Mouse (Mus musculus): ENCODE results near the gene Fbxl19. TPM values are rescaled to one million over a fixed set of nuclear protein-coding genes. Genes with fewer than 3 reads are reported as not detected.

Gene Fbxl19
- polyA plus RNA-seq, 1 experiment from 2014 or later, result 8.0 TPM

GRCm38 (mm10) chr7:127761026-127761425 lies 16.7 kb downstream of the Fbxl19 start:
- Histone ChIP-seq H3K36me3 (ENCODE audit: control insufficient read depth, insufficient read depth) (peaks cover 20% of the 10 kb centered on the region), H3K9me3 (ENCODE audit: control insufficient read depth, low read length) (no peaks in the 10 kb centered on the region), H3K4me3 (replicated peaks; ENCODE audit: low read length) (no peak overlapping the region), H3K4me2 (ENCODE audit: low read length) (no peak overlapping the region), H3K9ac (replicated peaks; ENCODE audit: low read depth, low read length) (no peak overlapping the region), H3K27ac (ENCODE audit: low read length) (no peak overlapping the region), H3K4me1 (replicated peaks; ENCODE audit: control insufficient read depth, insufficient read depth, low read length) (no peaks in the 10 kb centered on the region), H3K27me3 (replicated peaks; ENCODE audit: control insufficient read depth, insufficient read depth, low read length) (no peaks in the 10 kb centered on the region)
- WGBS, result 46% methylated on average over 7 of the region's 7 CpGs
- no peak for ATAC-seq

DNA sequence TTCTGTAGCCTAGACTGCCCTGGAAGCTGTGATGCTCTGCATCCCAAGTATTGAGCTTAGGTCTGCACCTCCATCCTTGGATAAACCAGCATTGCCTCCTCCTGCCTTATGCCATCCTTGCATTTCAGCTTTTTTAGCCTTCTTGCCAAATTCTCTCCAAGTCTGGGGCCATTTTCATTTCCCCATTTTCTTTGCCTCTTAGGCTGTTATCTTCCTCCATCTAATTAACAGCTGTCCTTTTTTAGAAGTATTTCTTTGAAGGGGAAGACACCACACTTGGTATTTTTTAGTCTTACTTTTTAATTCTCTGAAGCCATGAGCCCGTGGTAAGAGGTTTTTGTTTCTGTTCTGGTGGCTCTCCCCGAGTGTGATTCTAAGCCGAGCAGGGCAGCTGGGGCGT lies 19.3 kb downstream of the Fbxl19 start:
- no peak overlapping the region for H3K27ac ChIP-seq (ENCODE audit: low read length)
- H3K4me1 ChIP-seq (replicated peaks; ENCODE audit: control insufficient read depth, insufficient read depth, low read length), result peaks cover 4% of the 10 kb centered on the region
- H3K4me2 ChIP-seq (ENCODE audit: low read length), result no peak overlapping the region
- no peak overlapping the region for H3K4me3 ChIP-seq (replicated peaks; ENCODE audit: low read length)
- no peaks in the 10 kb centered on the region for H3K9me3 ChIP-seq (ENCODE audit: control insufficient read depth, low read length)
- H3K27me3 ChIP-seq (replicated peaks; ENCODE audit: control insufficient read depth, insufficient read depth, low read length), result no peaks in the 10 kb centered on the region
- no peak overlapping the region for H3K9ac ChIP-seq (replicated peaks; ENCODE audit: low read depth, low read length)
- WGBS, result 91% methylated on average over 4 of the region's 4 CpGs
- ATAC-seq, result no peak
- H3K36me3 ChIP-seq (ENCODE audit: control insufficient read depth, insufficient read depth), result peaks cover 29% of the 10 kb centered on the region

DNA sequence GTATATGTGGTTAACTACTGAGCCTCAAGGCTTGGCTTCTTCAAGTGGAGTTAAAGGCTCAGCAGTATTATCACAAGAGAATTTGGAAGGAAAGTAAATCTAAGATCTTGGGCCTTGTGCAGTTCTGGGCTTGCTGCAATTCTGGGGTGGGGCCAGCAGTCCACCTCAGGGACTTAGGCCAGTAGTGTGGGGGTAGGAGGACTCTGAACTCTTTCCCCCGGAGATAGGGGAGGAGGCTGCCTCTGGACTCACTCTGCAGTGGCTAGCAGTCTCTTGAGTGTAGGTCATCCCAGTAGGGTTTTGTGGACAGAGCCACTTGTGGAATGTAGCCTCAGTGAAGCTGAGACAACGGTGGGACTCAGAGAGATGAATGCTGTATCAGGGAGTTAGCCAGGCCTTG lies 21.4 kb downstream of the Fbxl19 start:
- no peak overlapping the region for H3K9ac ChIP-seq (replicated peaks; ENCODE audit: low read depth, low read length)
- H3K27ac ChIP-seq (ENCODE audit: low read length), result no peak overlapping the region
- H3K4me1 ChIP-seq (replicated peaks; ENCODE audit: control insufficient read depth, insufficient read depth, low read length), result peaks cover 23% of the 10 kb centered on the region
- no peak overlapping the region for H3K4me3 ChIP-seq (replicated peaks; ENCODE audit: low read length)
- peaks cover 29% of the 10 kb centered on the region for H3K36me3 ChIP-seq (ENCODE audit: control insufficient read depth, insufficient read depth)
- WGBS, result 91% methylated on average over 2 of the region's 2 CpGs
- no peak for ATAC-seq
- no peak overlapping the region for H3K4me2 ChIP-seq (ENCODE audit: low read length)
- H3K27me3 ChIP-seq (replicated peaks; ENCODE audit: control insufficient read depth, insufficient read depth, low read length), result no peaks in the 10 kb centered on the region
- H3K9me3 ChIP-seq (ENCODE audit: control insufficient read depth, low read length), result no peaks in the 10 kb centered on the region

DNA sequence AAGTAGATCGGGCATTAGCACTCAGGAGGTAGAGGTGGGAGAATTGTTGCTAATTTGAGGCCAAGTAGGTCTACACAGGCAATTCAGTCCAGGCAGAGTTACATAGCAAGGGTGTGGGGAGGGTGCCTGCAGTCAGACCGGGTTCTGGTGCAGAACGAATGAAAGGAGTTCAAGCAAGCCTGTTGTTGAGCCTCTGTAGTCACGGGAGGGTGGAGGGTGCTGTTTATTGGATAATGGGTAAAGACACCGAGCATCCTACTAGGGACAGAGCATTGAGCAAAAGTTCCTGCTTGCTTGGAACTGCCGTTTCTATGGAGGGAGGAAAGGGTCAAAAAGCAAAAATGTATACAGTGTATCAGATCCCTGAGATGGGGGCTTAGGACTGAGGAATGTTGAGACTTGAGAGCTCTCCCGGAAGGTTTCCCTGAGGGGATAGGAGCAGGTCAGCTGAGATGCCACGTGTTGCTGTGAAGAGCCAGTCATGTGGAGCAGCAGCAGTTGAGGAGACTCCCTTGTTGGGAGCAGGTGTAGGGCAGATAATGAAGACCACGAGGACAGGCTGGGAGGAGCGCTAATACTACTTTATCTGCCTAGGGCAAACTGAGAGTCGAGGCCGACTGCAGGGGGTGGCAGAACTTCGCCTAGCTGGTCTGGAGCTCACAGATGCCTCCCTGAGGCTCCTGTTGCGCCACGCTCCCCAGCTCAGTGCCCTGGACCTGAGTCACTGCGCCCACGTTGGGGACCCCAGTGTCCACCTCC lies 22.7 kb downstream of the Fbxl19 start:
- H3K4me3 ChIP-seq (replicated peaks; ENCODE audit: low read length), result no peak overlapping the region
- H3K9me3 ChIP-seq (ENCODE audit: control insufficient read depth, low read length), result no peaks in the 10 kb centered on the region
- no peak overlapping the region for H3K9ac ChIP-seq (replicated peaks; ENCODE audit: low read depth, low read length)
- H3K27me3 ChIP-seq (replicated peaks; ENCODE audit: control insufficient read depth, insufficient read depth, low read length), result no peaks in the 10 kb centered on the region
- H3K4me1 ChIP-seq (replicated peaks; ENCODE audit: control insufficient read depth, insufficient read depth, low read length), result peaks cover 24% of the 10 kb centered on the region
- peaks cover 29% of the 10 kb centered on the region for H3K36me3 ChIP-seq (ENCODE audit: control insufficient read depth, insufficient read depth)
- ATAC-seq, result no peak
- no peak overlapping the region for H3K4me2 ChIP-seq (ENCODE audit: low read length)
- WGBS, result 83% methylated on average over 17 of the region's 17 CpGs
- H3K27ac ChIP-seq (ENCODE audit: low read length), result no peak overlapping the region

DNA sequence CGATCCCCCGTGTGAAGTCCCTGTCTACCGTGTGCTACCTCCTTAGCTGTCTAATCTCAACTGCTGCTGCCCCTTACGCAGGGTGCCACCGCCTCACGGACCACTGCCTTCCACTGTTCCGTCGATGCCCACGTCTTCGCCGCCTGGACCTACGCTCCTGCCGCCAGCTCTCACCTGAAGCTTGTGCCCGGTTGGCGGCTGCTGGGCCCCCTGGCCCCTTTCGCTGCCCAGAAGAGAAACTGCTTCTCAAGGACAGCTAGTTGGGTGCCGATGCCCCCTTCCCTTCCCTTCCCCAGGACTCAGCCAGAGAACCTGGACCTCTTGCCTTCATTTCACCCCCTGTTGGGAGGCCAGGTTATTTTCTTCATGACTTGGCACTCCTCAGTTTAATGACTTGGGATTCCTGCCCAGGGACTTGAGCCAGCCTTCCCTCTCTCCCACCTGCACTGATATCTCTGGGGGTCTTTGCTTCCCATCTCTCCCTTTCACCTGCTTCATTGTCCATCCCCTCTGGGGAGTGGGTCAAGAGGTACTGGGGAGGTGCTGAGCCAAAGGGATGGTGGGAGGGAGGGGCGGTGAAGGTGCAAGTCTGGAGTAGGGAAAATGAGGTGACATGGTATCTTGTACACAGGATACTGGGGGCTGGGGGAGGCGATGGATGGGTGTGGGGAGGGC lies 23.5 kb downstream of the Fbxl19 start:
- no peak overlapping the region for H3K4me3 ChIP-seq (replicated peaks; ENCODE audit: low read length)
- peaks cover 24% of the 10 kb centered on the region for H3K4me1 ChIP-seq (replicated peaks; ENCODE audit: control insufficient read depth, insufficient read depth, low read length)
- H3K27me3 ChIP-seq (replicated peaks; ENCODE audit: control insufficient read depth, insufficient read depth, low read length), result no peaks in the 10 kb centered on the region
- H3K4me2 ChIP-seq (ENCODE audit: low read length), result no peak overlapping the region
- ATAC-seq, result no peak
- no peak overlapping the region for H3K9ac ChIP-seq (replicated peaks; ENCODE audit: low read depth, low read length)
- WGBS, result 93% methylated on average over 19 of the region's 19 CpGs
- no peak overlapping the region for H3K27ac ChIP-seq (ENCODE audit: low read length)
- H3K36me3 ChIP-seq (ENCODE audit: control insufficient read depth, insufficient read depth), result peaks cover 29% of the 10 kb centered on the region
- H3K9me3 ChIP-seq (ENCODE audit: control insufficient read depth, low read length), result no peaks in the 10 kb centered on the region

- H3K27me3 ChIP-seq (replicated peaks; ENCODE audit: control insufficient read depth, insufficient read depth, low read length), result no peaks in the 10 kb centered on the region
- H3K4me1 ChIP-seq (replicated peaks; ENCODE audit: control insufficient read depth, insufficient read depth, low read length), result peaks cover 24% of the 10 kb centered on the region
- no peaks in the 10 kb centered on the region for H3K9me3 ChIP-seq (ENCODE audit: control insufficient read depth, low read length)
- no peak overlapping the region for H3K4me3 ChIP-seq (replicated peaks; ENCODE audit: low read length)
- ATAC-seq, result no peak
- no peak overlapping the region for H3K27ac ChIP-seq (ENCODE audit: low read length)
- WGBS, result 47% methylated on average over 13 of the region's 13 CpGs
- H3K36me3 ChIP-seq (ENCODE audit: control insufficient read depth, insufficient read depth), result peaks cover 26% of the 10 kb centered on the region
- no peak overlapping the region for H3K9ac ChIP-seq (replicated peaks; ENCODE audit: low read depth, low read length)
- peak overlapping the region; percentile 16; the same call in 1 of the 2 replicates for H3K4me2 ChIP-seq (ENCODE audit: low read length)
These were observed 24.1 kb downstream of the Fbxl19 start for GRCm38 (mm10) chr7:127768346-127768996.

DNA sequence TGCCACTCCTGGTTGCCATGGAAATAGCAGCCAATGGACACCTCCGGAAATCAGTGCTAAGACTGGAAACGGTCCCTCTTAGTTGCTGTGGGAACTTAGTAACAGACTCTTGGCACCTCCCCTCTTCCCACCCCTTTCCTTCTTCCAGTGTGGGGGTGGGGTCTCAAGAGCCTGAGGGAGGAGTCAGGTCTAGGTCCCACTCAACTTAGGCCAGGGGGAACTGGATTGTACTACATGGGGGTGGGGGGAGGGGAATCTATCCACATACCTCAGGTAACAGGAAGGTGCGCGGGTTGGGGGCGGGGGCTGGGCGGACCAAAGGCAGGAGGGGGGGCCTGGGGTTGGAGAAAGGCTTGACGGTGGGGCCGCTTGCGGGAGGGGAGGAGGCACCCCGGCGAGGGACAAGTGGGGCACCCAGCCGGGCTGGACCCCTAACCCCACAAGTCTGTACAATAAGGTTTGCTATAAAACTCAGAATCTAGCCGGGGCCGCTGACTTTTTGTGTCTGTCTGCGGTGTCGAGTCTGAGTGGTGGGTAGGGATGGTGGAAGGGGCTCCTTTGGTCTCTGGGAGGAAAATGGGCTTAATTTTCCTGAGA lies 24.8 kb downstream of the Fbxl19 start:
- Histone ChIP-seq H3K9ac (replicated peaks; ENCODE audit: low read depth, low read length) (peak overlapping the region; percentile 71), H3K4me2 (ENCODE audit: low read length) (peak overlapping the region; percentile 72), H3K36me3 (ENCODE audit: control insufficient read depth, insufficient read depth) (peaks cover 21% of the 10 kb centered on the region), H3K27ac (ENCODE audit: low read length) (peak overlapping the region; percentile 68), H3K27me3 (replicated peaks; ENCODE audit: control insufficient read depth, insufficient read depth, low read length) (no peaks in the 10 kb centered on the region), H3K4me1 (replicated peaks; ENCODE audit: control insufficient read depth, insufficient read depth, low read length) (peaks cover 24% of the 10 kb centered on the region), H3K4me3 (replicated peaks; ENCODE audit: low read length) (peak overlapping the region; percentile 53), H3K9me3 (ENCODE audit: control insufficient read depth, low read length) (no peaks in the 10 kb centered on the region)
- WGBS, result under 1% methylated on average over 16 of the region's 16 CpGs
- peak; percentile 90 for ATAC-seq

GRCm38 (mm10) chr7:127769651-127770038 lies 25.3 kb downstream of the Fbxl19 start, which contains the start of gene Orai3:
Orai3 (plus strand) TSS chr7:127769815.
- peaks cover 24% of the 10 kb centered on the region for H3K4me1 ChIP-seq (replicated peaks; ENCODE audit: control insufficient read depth, insufficient read depth, low read length)
- H3K36me3 ChIP-seq (ENCODE audit: control insufficient read depth, insufficient read depth), result peaks cover 19% of the 10 kb centered on the region
- peak within 1 kb of the TSS; percentile 72 for H3K4me2 ChIP-seq (ENCODE audit: low read length)
- ATAC-seq, result peak; percentile 52
- peak within 1 kb of the TSS; percentile 71 for H3K9ac ChIP-seq (replicated peaks; ENCODE audit: low read depth, low read length)
- H3K9me3 ChIP-seq (ENCODE audit: control insufficient read depth, low read length), result no peaks in the 10 kb centered on the region
- under 1% methylated on average over 24 of the region's 24 CpGs for WGBS
- peak within 1 kb of the TSS; percentile 53 for H3K4me3 ChIP-seq (replicated peaks; ENCODE audit: low read length)
- H3K27ac ChIP-seq (ENCODE audit: low read length), result peak within 1 kb of the TSS; percentile 68
- no peaks in the 10 kb centered on the region for H3K27me3 ChIP-seq (replicated peaks; ENCODE audit: control insufficient read depth, insufficient read depth, low read length)

All from forebrain, embryonic 16.5 days (tissue).